Mouse (Mus musculus) spleen, adult 2 months (tissue): ENCODE measurements around the gene Zfp334.

Source experiments
- CTCF ChIP-seq: fragments of 200-500 bp; IDR thresholded peaks from 2 replicates; pipeline ENCODE4 v1.5.1; 2011; ENCODE audit warnings: mild to moderate bottlenecking, inconsistent platforms; ENCODE audit not compliant: insufficient read depth, insufficient read length, insufficient replicate concordance; ENCODE audit errors: extremely low read depth
- POLR2A ChIP-seq: fragments of 200-500 bp; IDR thresholded peaks from 2 replicates; pipeline ENCODE4 v1.6.1; 2011; ENCODE audit warnings: low read depth, low read length, inconsistent platforms

DNA sequence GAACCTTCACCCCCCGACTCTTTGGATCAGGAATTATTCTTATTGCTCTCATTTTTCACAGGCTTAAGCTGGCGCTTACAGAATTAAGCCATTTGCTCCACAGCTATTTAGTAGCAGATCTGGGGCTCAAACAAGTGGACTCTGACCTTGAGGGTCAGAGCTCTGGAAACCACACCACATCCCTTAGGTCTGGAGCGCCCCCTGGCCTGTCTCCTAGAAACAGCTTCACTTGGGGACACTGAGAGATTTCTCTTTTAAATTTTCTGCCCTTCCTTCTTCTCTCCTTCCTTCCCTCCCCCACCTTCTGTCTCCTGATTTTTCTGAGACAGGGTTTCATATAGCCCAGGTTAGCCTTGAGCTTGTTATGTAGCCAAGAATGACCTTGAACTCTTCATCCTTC is 50.9 kb downstream of the Zfp334 start:
- TF ChIP-seq CTCF (peak; percentile 68; the same call in 1 of the 2 replicates), POLR2A (no peak)
